Mouse (Mus musculus) intestine, postnatal 0 days (tissue): ENCODE data around the gene Ivd. TPM values are rescaled to one million over a fixed set of nuclear protein-coding genes. Genes with fewer than 3 reads are reported as not detected.

Experiments used
- ATAC-seq: fragments of 200-750 bp; cut with Nextera tagmentation; 2 replicates; pipeline ENCODE4 v1.8.0; 2017; ENCODE audit warnings: mild to moderate bottlenecking, moderate TSS enrichment, moderate library complexity
- H3K27ac ChIP-seq: fragments of 300-500 bp; sonication (generic); 2 replicates; pipeline ENCODE4 v1.5.1; 2014; ENCODE audit warnings: mild to moderate bottlenecking, low read depth, low read length, moderate library complexity
- H3K27me3 ChIP-seq: fragments of 300-500 bp; sonication (generic); replicated peaks from 2 replicates; pipeline ENCODE4 v1.6.1; 2014; ENCODE audit warnings: low read length, mixed read lengths; ENCODE audit not compliant: control insufficient read depth, insufficient read depth
- H3K36me3 ChIP-seq: fragments of 300-500 bp; sonication (generic); 2 replicates; pipeline ENCODE4 v1.6.1; 2014; ENCODE audit warnings: mild to moderate bottlenecking, moderate library complexity; ENCODE audit not compliant: control insufficient read depth, insufficient read depth
- H3K4me1 ChIP-seq: fragments of 300-500 bp; sonication (generic); replicated peaks from 2 replicates; pipeline ENCODE4 v1.6.1; 2014; ENCODE audit warnings: antibody characterized with exemption, low read length, mixed read lengths; ENCODE audit not compliant: control insufficient read depth, insufficient read depth
- H3K4me2 ChIP-seq: fragments of 300-500 bp; sonication (generic); replicated peaks from 2 replicates; pipeline ENCODE4 v1.6.1; 2014; ENCODE audit warnings: low read depth, mild to moderate bottlenecking, moderate library complexity
- H3K4me3 ChIP-seq: fragments of 300-500 bp; sonication (generic); 2 replicates; pipeline ENCODE4 v1.5.1; 2014; ENCODE audit warnings: low read depth, low read length
- H3K9ac ChIP-seq: fragments of 300-500 bp; sonication (generic); 2 replicates; pipeline ENCODE4 v1.6.1; 2014; ENCODE audit warnings: mild to moderate bottlenecking, low read depth, low read length
- H3K9me3 ChIP-seq: fragments of 300-500 bp; sonication (generic); 2 replicates; pipeline ENCODE4 v1.6.1; 2016; ENCODE audit warnings: mixed run types; ENCODE audit not compliant: control insufficient read depth
- CTCF ChIP-seq: sonication (generic); IDR thresholded peaks from 2 replicates; pipeline ENCODE4 v1.5.1; 2016; ENCODE audit warnings: low read depth, mild to moderate bottlenecking, control low read depth, antibody characterized with exemption, moderate library complexity
- WGBS: fragments of 180-500 bp; shearing (Covaris S2); extraction: QIAGEN DNeasy Blood & Tissue Kit; methylation state at CpG from one replicate; pipeline ENCODE4 v1.1.7; 2014; 5-methylcytosine and 5-hydroxymethylcytosine counted together
- polyA plus RNA-seq: library from polyadenylated mRNA; unstranded; fragments of >200 nt; fragmentation: Nextera tagmentation; extraction: Ambion mirVana; gene quantifications from 2 replicates; pipeline ENCODE4 v1.2.1, GENCODE M21; 2015

The Ivd gene
- polyA plus RNA-seq, 1 experiment from 2014 or later, result 14.2 TPM

DNA sequence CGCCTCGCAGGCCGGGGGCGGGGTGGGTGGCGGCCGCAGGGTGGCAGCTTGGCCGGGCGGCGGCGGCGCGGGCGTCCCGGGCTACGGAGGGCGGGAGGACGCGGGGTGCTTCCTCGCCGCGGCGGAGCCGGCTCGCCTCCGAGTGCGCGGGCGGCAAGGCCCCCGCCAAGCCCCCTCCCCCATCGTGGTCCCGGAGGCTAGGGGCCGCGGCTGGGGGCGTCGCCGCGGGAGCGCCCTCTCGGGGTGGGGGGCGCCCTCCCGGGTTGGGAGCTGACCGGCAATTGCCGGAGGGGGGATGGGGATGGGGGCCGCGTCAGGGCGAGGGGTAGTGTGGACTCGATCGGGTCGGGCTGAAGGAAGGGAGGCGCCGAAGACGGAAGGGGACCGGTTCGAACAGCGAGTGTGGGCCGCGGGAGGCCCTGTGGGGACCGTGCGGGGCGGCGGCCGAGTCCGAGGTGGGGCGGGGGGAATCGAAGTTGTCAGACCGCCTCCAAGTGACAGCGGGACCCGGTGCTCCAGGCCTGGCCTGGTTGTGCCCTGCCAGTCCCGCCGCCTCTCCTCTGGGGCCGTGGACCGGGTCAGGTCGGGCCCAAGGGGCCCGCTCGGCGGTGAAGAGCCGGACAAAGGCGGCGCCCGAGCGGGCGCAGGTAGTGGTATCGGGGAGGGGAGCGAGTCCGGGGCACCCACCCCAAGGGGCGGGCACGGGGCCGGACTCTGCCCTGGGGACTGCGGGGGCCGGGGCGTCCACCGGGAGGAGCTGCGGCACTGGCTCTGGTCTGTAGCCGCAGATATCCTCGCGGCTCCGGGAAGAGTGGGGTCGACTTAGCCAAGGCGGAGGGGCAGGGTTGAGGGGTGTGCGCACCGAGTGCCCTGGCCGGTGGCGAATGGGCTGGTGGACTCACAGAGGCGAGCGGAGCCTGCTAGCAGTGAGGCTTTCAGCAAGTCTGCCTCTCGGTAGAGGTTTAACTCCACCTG lies 40.6 kb downstream of the Ivd start:
- Histone ChIP-seq H3K36me3 (no peaks in the 10 kb centered on the region), H3K4me1 (peaks cover 7% of the 10 kb centered on the region; the same call in 1 of the 2 replicates), H3K27ac (peak overlapping the region; percentile 91), H3K27me3 (peaks cover 29% of the 10 kb centered on the region), H3K9ac (peak overlapping the region; percentile 80), H3K4me2 (peak overlapping the region; percentile 99), H3K4me3 (peak overlapping the region; percentile 93), H3K9me3 (no peaks in the 10 kb centered on the region)
- peak; percentile 62 for TF ChIP-seq CTCF
- ATAC-seq, result peak; percentile 44
- WGBS, result 1% methylated on average over 92 of the region's 106 CpGs

- no peak for TF ChIP-seq CTCF
- Histone ChIP-seq H3K27me3 (peaks cover 19% of the 10 kb centered on the region), H3K4me2 (peak overlapping the region; percentile 99), H3K27ac (no peak overlapping the region), H3K36me3 (no peaks in the 10 kb centered on the region), H3K4me3 (peak overlapping the region; percentile 93; the same call in 1 of the 2 replicates), H3K4me1 (peaks cover 7% of the 10 kb centered on the region; the same call in 1 of the 2 replicates), H3K9ac (no peak overlapping the region), H3K9me3 (no peaks in the 10 kb centered on the region)
- 22% methylated on average over 10 of the region's 10 CpGs for WGBS
- ATAC-seq, result no peak
Observed at GRCm38 (mm10) chr2:118903333-118903741, 41.6 kb downstream of the Ivd start.

- no peaks in the 10 kb centered on the region for H3K36me3 ChIP-seq
- H3K4me2 ChIP-seq, result no peak overlapping the region
- 82% methylated on average over 7 of the region's 7 CpGs for WGBS
- H3K27me3 ChIP-seq, result peaks cover 3% of the 10 kb centered on the region
- H3K4me1 ChIP-seq, result peaks cover 7% of the 10 kb centered on the region; the same call in 1 of the 2 replicates
- no peak overlapping the region for H3K9ac ChIP-seq
- ATAC-seq, result no peak
- H3K27ac ChIP-seq, result no peak overlapping the region
- H3K4me3 ChIP-seq, result no peak overlapping the region
- TF ChIP-seq CTCF, result no peak
- no peaks in the 10 kb centered on the region for H3K9me3 ChIP-seq
Observed at GRCm38 (mm10) chr2:118905433-118906117, 43.8 kb downstream of the Ivd start.

GRCm38 (mm10) chr2:118906118-118906492 lies 44.4 kb downstream of the Ivd start:
- 88% methylated on average over 5 of the region's 5 CpGs for WGBS
- Histone ChIP-seq H3K27me3 (no peaks in the 10 kb centered on the region), H3K4me1 (peaks cover 7% of the 10 kb centered on the region; the same call in 1 of the 2 replicates), H3K9me3 (no peaks in the 10 kb centered on the region), H3K9ac (no peak overlapping the region), H3K36me3 (no peaks in the 10 kb centered on the region), H3K4me3 (no peak overlapping the region), H3K4me2 (no peak overlapping the region), H3K27ac (no peak overlapping the region)
- TF ChIP-seq CTCF, result no peak
- no peak for ATAC-seq

DNA sequence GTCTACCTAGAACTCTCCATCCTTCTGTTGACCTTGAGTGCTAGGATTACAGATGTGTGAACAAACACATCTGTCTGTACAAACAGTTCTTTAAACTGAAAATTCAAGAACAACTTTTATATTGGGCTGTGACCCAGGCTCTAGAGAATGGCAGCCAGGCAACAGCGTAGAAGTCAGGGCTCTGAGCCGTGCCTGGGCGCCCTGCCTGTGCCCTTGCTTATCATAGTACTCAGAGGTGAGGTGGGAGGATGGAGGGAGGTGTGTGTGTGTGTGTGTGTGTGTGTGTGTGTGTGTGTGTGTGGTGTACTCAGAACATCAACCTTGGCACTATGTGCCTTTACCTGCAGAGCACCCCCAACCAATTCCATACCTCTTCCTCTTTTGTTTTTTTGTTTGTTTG lies 46.0 kb downstream of the Ivd start:
- no peak overlapping the region for H3K4me3 ChIP-seq
- no peaks in the 10 kb centered on the region for H3K36me3 ChIP-seq
- WGBS, result 66% methylated on average over 3 of the region's 3 CpGs
- TF ChIP-seq CTCF, result no peak
- ATAC-seq, result no peak
- no peak overlapping the region for H3K9ac ChIP-seq
- no peaks in the 10 kb centered on the region for H3K9me3 ChIP-seq
- no peak overlapping the region for H3K4me2 ChIP-seq
- no peak overlapping the region for H3K27ac ChIP-seq
- H3K4me1 ChIP-seq, result peaks cover 6% of the 10 kb centered on the region; the same call in 1 of the 2 replicates
- H3K27me3 ChIP-seq, result no peaks in the 10 kb centered on the region

- H3K9ac ChIP-seq, result no peak overlapping the region
- H3K27me3 ChIP-seq, result no peaks in the 10 kb centered on the region
- ATAC-seq, result no peak
- peaks cover 14% of the 10 kb centered on the region for H3K4me1 ChIP-seq
- no peaks in the 10 kb centered on the region for H3K9me3 ChIP-seq
- no peak overlapping the region for H3K4me3 ChIP-seq
- TF ChIP-seq CTCF, result no peak
- H3K27ac ChIP-seq, result no peak overlapping the region
- WGBS, result 83% methylated on average over 1 of the region's 1 CpGs
- H3K36me3 ChIP-seq, result no peaks in the 10 kb centered on the region
- H3K4me2 ChIP-seq, result no peak overlapping the region
Observed at GRCm38 (mm10) chr2:118909151-118909550, 47.4 kb downstream of the Ivd start.
